Mouse (Mus musculus) gastrocnemius, postnatal 25 days (tissue): ENCODE data around the gene Fzd1. TPM values are rescaled to one million over a fixed set of nuclear protein-coding genes. Genes with fewer than 3 reads are reported as not detected.

Experiments used
- DNase-seq: peaks from one replicate; pipeline ENCODE4 v3.0.0; 2022
- microRNA-seq, 2 experiments: library from miRNA; unstranded; fragments of <30 nt; microRNA quantifications; one replicate each; pipeline ENCODE4 v1.2.0; 2021; ENCODE audit warnings: borderline replicate concordance in 2 of 2
- total RNA-seq, 2 experiments: library from RNA; stranded (reverse); gene quantifications; 1 replicate in 1 of 2; 2 replicates in 1 of 2; pipeline ENCODE4 v1.2.3; 2021

Fzd1 gene
- total RNA-seq, 2 experiments from 2014 or later, result 4.8 to 5.0 TPM

GRCm38 (mm10) chr5:4754701-4755281, 3.0 kb downstream of the Fzd1 start:
- DNase-seq, result no peak

DNA sequence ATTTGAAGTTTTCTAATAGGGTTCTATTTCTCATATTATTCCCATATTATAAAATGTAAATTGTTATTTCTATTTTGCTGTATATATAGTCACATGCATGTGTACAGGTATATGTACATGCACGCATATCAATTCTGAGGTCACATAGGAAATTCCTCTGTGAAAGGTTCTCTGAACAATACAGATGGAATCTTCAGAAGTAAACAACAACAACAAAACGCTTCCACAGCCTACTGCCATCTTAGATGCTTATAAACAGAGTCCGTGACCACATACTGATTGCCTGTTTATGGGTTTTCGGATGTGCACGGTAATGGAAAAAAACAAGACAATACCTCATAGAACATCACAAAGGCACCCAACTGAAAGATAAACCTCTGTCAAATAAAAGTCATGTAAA, 4.7 kb downstream of the Fzd1 start:
- no peak for DNase-seq

- DNase-seq, result no peak
Observed at GRCm38 (mm10) chr5:4742722-4743121, 15.1 kb downstream of the Fzd1 start.

DNA sequence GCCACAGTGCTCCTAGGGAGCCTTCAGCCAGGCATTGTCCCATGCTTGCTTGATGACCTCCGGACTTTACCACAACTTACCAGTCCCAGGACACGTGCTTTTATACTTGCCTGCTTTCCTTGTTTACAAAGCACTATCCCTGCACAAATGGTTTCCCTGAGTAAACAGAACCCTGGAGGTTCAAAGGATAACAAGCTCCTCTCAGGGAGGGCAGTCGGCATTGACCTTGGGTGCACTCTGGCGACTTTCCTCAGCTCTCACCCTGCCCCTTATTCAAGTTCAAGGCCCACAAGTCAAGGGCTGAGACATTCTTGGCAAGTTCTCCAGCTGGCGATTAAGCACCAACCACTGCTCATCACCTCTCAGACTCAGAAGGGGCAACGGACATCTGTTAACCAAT, 20.8 kb downstream of the Fzd1 start:
- no peak for DNase-seq

DNA sequence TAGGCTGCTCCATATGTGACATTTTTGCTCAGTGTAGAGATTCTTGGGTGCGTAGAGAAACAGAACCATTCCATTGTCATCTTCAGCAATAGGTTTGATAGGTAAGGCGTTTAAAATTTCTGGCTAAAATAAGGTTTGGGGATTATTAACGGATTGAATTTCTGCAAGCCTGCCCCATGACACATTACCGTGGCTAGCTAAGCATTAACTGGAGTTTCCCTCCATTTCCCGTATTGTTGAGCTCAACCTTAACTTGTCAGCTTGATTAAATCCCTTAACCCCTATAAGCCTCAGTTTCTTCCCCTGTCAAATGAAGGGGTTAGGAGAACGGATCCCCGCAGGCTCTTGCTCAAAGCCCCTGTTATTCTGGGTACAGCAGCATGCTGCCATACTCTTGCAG, 22.4 kb downstream of the Fzd1 start:
- no peak for DNase-seq

- no peak for DNase-seq
Observed at GRCm38 (mm10) chr5:4733239-4733638, 24.6 kb downstream of the Fzd1 start.

DNA sequence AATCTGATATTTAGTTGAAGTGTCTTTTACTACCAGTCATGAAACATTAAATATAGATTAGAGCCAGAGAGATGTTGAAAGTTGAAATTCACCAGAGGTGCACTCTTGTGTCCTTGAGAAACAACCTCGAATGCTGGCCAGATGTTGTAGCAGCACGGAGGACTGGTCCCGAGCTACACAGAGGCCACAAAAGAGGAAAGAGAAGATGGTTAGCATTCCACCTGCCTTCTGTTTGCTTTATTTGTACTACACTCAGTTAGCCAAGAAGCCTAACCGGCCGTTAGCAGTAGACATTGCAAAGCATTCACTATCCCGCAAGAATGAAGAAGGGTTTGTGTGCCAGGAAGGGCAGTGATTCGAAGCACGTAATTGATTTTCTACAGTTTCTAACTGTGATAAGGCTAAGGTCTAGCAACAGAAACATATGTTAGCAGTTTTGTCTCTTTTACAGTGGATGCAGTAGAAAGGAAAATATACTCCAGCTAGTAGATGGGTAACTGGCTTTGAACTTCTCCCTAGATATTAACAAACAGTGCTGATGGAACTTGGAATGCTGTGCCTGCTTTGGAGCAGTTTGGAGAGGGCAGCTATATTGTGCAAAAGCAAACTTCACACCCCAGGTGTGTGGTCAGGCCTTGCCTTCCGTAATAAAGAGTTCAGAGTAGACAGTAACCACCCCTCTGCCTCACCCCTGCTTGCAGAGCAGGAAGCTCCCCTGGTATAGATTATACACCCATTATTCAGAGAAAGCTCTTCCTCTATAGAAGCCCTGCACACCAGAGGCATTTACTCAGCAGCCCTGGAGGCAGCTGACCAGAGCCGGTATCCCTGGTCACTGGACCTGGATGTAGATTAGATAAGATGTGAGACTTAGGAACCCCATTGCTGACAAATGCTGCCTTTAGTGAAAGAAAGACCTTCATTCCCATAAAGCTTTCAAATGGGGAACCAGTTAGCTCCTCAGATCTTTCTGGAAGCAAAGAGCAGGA, 25.3 kb downstream of the Fzd1 start:
- no peak for DNase-seq

DNA sequence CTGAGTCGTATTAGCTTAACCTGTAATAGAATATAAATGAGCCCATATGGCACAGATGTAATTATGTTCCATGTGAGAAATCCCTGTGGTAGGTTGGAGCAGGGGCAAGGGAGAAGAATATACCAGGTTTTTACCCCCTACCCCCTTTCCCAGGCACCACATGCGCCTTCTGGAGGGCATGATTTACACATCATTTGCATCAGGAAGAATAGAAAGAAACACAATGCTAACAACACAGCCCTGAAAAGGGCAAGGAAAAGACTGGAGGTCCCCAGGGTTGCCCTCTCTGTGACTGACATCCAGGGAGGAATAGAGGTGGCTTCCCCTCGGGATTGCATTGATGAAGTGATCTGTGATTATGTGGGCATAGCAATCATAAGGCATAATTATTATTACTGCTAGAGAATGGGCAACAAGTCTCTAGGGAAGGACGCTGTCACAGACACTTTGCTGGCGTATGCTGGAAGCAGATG, 26.1 kb downstream of the Fzd1 start:
- no peak for DNase-seq

GRCm38 (mm10) chr5:4731064-4731463, 26.8 kb downstream of the Fzd1 start:
- no peak for DNase-seq

Small RNAs within 50 kb of the gene (microRNA-seq; reads per million reads assigned to microRNA genes)
- 0 reads per million in 2 experiments for gene Gm44483
